Mouse (Mus musculus) erythroblast, embryonic 14.5 days (primary cell): Measurements from ENCODE around the gene C2cd2. TPM values are rescaled to one million over a fixed set of nuclear protein-coding genes. Genes with fewer than 3 reads are reported as not detected.

Experiments
- H3K27me3 ChIP-seq: 2 replicates; pipeline ENCODE4 v1.6.1; 2012; ENCODE audit warnings: inconsistent platforms; ENCODE audit not compliant: control insufficient read depth
- H3K36me3 ChIP-seq: 2 replicates; pipeline ENCODE4 v1.6.1; 2012; ENCODE audit warnings: mild to moderate bottlenecking, inconsistent platforms; ENCODE audit not compliant: control insufficient read depth
- H3K4me1 ChIP-seq: 2 replicates; pipeline ENCODE4 v1.6.1; 2012; ENCODE audit warnings: inconsistent platforms; ENCODE audit not compliant: control insufficient read depth
- H3K4me3 ChIP-seq: replicated peaks from 2 replicates; pipeline ENCODE3; 2012; ENCODE audit warnings: moderate library complexity, mild to moderate bottlenecking, inconsistent platforms
- H3K9me3 ChIP-seq: 2 replicates; pipeline ENCODE4 v1.6.1; 2012; ENCODE audit warnings: low read length, inconsistent platforms, mixed read lengths; ENCODE audit not compliant: control insufficient read depth
- GATA1 ChIP-seq: IDR thresholded peaks from 2 replicates; pipeline ENCODE4 v1.6.1; 2012; ENCODE audit warnings: low read length, inconsistent platforms, mixed read lengths
- TAL1 ChIP-seq: IDR thresholded peaks from 3 replicates; pipeline ENCODE4 v1.6.1; 2012; ENCODE audit warnings: low read length, inconsistent platforms, mixed read lengths
- polyA plus RNA-seq: library from polyadenylated mRNA; stranded (reverse); fragments of >175 nt; gene quantifications from 2 replicates; pipeline ENCODE4 v1.2.3, GENCODE M21; 2012

The C2cd2 gene
- polyA plus RNA-seq, 1 experiment, result 0.62 TPM

GRCm38 (mm10) chr16:97808881-97809280, 153.5 kb downstream of the C2cd2 start:
- TF ChIP-seq TAL1 (no peak), GATA1 (no peak)
- Histone ChIP-seq H3K4me3 (no peak overlapping the region), H3K27me3 (no peaks in the 10 kb centered on the region), H3K9me3 (no peaks in the 10 kb centered on the region), H3K4me1 (no peaks in the 10 kb centered on the region), H3K36me3 (peaks cover 91% of the 10 kb centered on the region)

GRCm38 (mm10) chr16:97805646-97806045, 156.8 kb downstream of the C2cd2 start:
- no peak for TF ChIP-seq TAL1
- no peak for TF ChIP-seq GATA1
- Histone ChIP-seq H3K4me3 (no peak overlapping the region), H3K36me3 (peaks cover 73% of the 10 kb centered on the region)

More at GRCm38 (mm10) chr16:97805646-97806045, 156.8 kb downstream of the C2cd2 start:
- Histone ChIP-seq H3K4me1 (no peaks in the 10 kb centered on the region), H3K9me3 (no peaks in the 10 kb centered on the region), H3K27me3 (no peaks in the 10 kb centered on the region)

Other genes with a start within 250 kb of the C2cd2 start
- gene Ripk4, start 198.8 kb downstream of the C2cd2 start, polyA plus RNA-seq, result not detected in 2 replicates
- 0.02 and 0.03 TPM in 2 replicates for gene Prdm15, start 110.7 kb downstream of the C2cd2 start, polyA plus RNA-seq
- 1.3 and 1.5 TPM in 2 replicates for gene Zbtb21, start within 50 bp of the C2cd2 start, polyA plus RNA-seq
- gene B230307C23Rik, start 34.7 kb upstream of the C2cd2 start, polyA plus RNA-seq, result 0.04 TPM in 1 of 2 replicates, not detected in the other
- 0.05 TPM in 1 of 2 replicates, not detected in the other for gene A630089N07Rik, start 119.9 kb upstream of the C2cd2 start, polyA plus RNA-seq